Mouse (Mus musculus): ENCODE measurements at regions not wholly inside any gene's neighbourhood (a gene's known extent, or its start where the extent isn't known, plus 50 kb on each side); places are given as distances from the start of the nearest gene placed in this dataset.

- H3K36me3 ChIP-seq (ENCODE audit: control insufficient read depth, insufficient read depth, low read length), result no peaks in the 10 kb centered on the region; the same call in 1 of the 2 replicates
- peaks cover 9% of the 10 kb centered on the region; the same call in 1 of the 2 replicates for H3K9me3 ChIP-seq (ENCODE audit: control insufficient read depth, low read length)
- DNase-seq (ENCODE audit: low spot score), result no peak
- H3K4me1 ChIP-seq (ENCODE audit: control insufficient read depth, insufficient read depth, low read length), result no peaks in the 10 kb centered on the region
- no peak overlapping the region for H3K9ac ChIP-seq (ENCODE audit: low read depth, low read length)
- no peaks in the 10 kb centered on the region for H3K27me3 ChIP-seq (replicated peaks; ENCODE audit: control insufficient read depth, insufficient read depth, low read length)
- H3K27ac ChIP-seq (replicated peaks; ENCODE audit: low read depth, low read length), result no peak overlapping the region
- 78% methylated on average over 4 of the region's 4 CpGs for WGBS
- no peak overlapping the region for H3K4me2 ChIP-seq (ENCODE audit: low read depth, low read length)
- H3K4me3 ChIP-seq (ENCODE audit: low read depth, low read length), result no peak overlapping the region
- no peak for ATAC-seq (ENCODE audit: low read depth)
These were observed 97.0 kb downstream of the Sox4 start for GRCm38 (mm10) chr13:28856472-28856871.

GRCm38 (mm10) chr13:28854247-28854646 lies 99.3 kb downstream of the Sox4 start:
- H3K9ac ChIP-seq (ENCODE audit: low read depth, low read length), result no peak overlapping the region
- H3K4me3 ChIP-seq (ENCODE audit: low read depth, low read length), result no peak overlapping the region
- H3K4me2 ChIP-seq (ENCODE audit: low read depth, low read length), result no peak overlapping the region
- H3K36me3 ChIP-seq (ENCODE audit: control insufficient read depth, insufficient read depth, low read length), result no peaks in the 10 kb centered on the region; the same call in 1 of the 2 replicates
- ATAC-seq (ENCODE audit: low read depth), result no peak
- no peaks in the 10 kb centered on the region for H3K27me3 ChIP-seq (replicated peaks; ENCODE audit: control insufficient read depth, insufficient read depth, low read length)
- no peaks in the 10 kb centered on the region for H3K4me1 ChIP-seq (ENCODE audit: control insufficient read depth, insufficient read depth, low read length)
- H3K9me3 ChIP-seq (ENCODE audit: control insufficient read depth, low read length), result peaks cover 9% of the 10 kb centered on the region; the same call in 1 of the 2 replicates
- WGBS, result 80% methylated on average over 9 of the region's 9 CpGs
- no peak overlapping the region for H3K27ac ChIP-seq (replicated peaks; ENCODE audit: low read depth, low read length)
- DNase-seq (ENCODE audit: low spot score), result no peak

- Histone ChIP-seq H3K27me3 (replicated peaks; ENCODE audit: control insufficient read depth, insufficient read depth, low read length) (no peaks in the 10 kb centered on the region), H3K9ac (ENCODE audit: low read depth, low read length) (no peak overlapping the region), H3K27ac (replicated peaks; ENCODE audit: low read depth, low read length) (no peak overlapping the region), H3K4me2 (ENCODE audit: low read depth, low read length) (no peak overlapping the region), H3K4me1 (ENCODE audit: control insufficient read depth, insufficient read depth, low read length) (peaks cover 19% of the 10 kb centered on the region), H3K36me3 (ENCODE audit: control insufficient read depth, insufficient read depth, low read length) (no peaks in the 10 kb centered on the region; the same call in 1 of the 2 replicates), H3K9me3 (ENCODE audit: control insufficient read depth, low read length) (peaks cover 9% of the 10 kb centered on the region; the same call in 1 of the 2 replicates), H3K4me3 (ENCODE audit: low read depth, low read length) (no peak overlapping the region)
- 90% methylated on average over 5 of the region's 5 CpGs for WGBS
- DNase-seq (ENCODE audit: low spot score) (no peak), ATAC-seq (ENCODE audit: low read depth) (no peak)
These were observed 105.2 kb downstream of the Sox4 start for GRCm38 (mm10) chr13:28848305-28848704.

- ATAC-seq (ENCODE audit: low read depth) (no peak), DNase-seq (ENCODE audit: low spot score) (no peak)
- H3K4me3 ChIP-seq (ENCODE audit: low read depth, low read length), result no peak overlapping the region
- no peak overlapping the region for H3K27ac ChIP-seq (replicated peaks; ENCODE audit: low read depth, low read length)
- 74% methylated on average over 3 of the region's 3 CpGs for WGBS
- no peak overlapping the region for H3K4me2 ChIP-seq (ENCODE audit: low read depth, low read length)
- H3K4me1 ChIP-seq (ENCODE audit: control insufficient read depth, insufficient read depth, low read length), result peaks cover 19% of the 10 kb centered on the region
- H3K36me3 ChIP-seq (ENCODE audit: control insufficient read depth, insufficient read depth, low read length), result no peaks in the 10 kb centered on the region; the same call in 1 of the 2 replicates
- H3K9ac ChIP-seq (ENCODE audit: low read depth, low read length), result no peak overlapping the region
- peaks cover 5% of the 10 kb centered on the region; the same call in 1 of the 2 replicates for H3K9me3 ChIP-seq (ENCODE audit: control insufficient read depth, low read length)
- H3K27me3 ChIP-seq (replicated peaks; ENCODE audit: control insufficient read depth, insufficient read depth, low read length), result no peaks in the 10 kb centered on the region
These were observed 106.0 kb downstream of the Sox4 start for GRCm38 (mm10) chr13:28847478-28847877.

GRCm38 (mm10) chr13:28844495-28844894 lies 109.0 kb downstream of the Sox4 start:
- no peaks in the 10 kb centered on the region for H3K27me3 ChIP-seq (replicated peaks; ENCODE audit: control insufficient read depth, insufficient read depth, low read length)
- H3K27ac ChIP-seq (replicated peaks; ENCODE audit: low read depth, low read length), result 0 out of 2 replicates have a peak overlapping the region, but pooled peaks have one; percentile 18
- H3K4me1 ChIP-seq (ENCODE audit: control insufficient read depth, insufficient read depth, low read length), result peaks cover 23% of the 10 kb centered on the region
- DNase-seq (ENCODE audit: low spot score), result peak; percentile 50
- ATAC-seq (ENCODE audit: low read depth), result peak; percentile 54; the same call in 1 of the 2 replicates
- no peak overlapping the region for H3K4me2 ChIP-seq (ENCODE audit: low read depth, low read length)
- H3K4me3 ChIP-seq (ENCODE audit: low read depth, low read length), result no peak overlapping the region
- H3K9me3 ChIP-seq (ENCODE audit: control insufficient read depth, low read length), result no peaks in the 10 kb centered on the region
- WGBS, result 60% methylated on average over 3 of the region's 3 CpGs
- no peaks in the 10 kb centered on the region for H3K36me3 ChIP-seq (ENCODE audit: control insufficient read depth, insufficient read depth, low read length)
- no peak overlapping the region for H3K9ac ChIP-seq (ENCODE audit: low read depth, low read length)

- Histone ChIP-seq H3K4me1 (ENCODE audit: control insufficient read depth, insufficient read depth, low read length) (peaks cover 31% of the 10 kb centered on the region), H3K27me3 (replicated peaks; ENCODE audit: control insufficient read depth, insufficient read depth, low read length) (no peaks in the 10 kb centered on the region), H3K36me3 (ENCODE audit: control insufficient read depth, insufficient read depth, low read length) (no peaks in the 10 kb centered on the region), H3K4me2 (ENCODE audit: low read depth, low read length) (no peak overlapping the region), H3K27ac (replicated peaks; ENCODE audit: low read depth, low read length) (no peak overlapping the region), H3K9ac (ENCODE audit: low read depth, low read length) (no peak overlapping the region), H3K9me3 (ENCODE audit: control insufficient read depth, low read length) (no peaks in the 10 kb centered on the region), H3K4me3 (ENCODE audit: low read depth, low read length) (no peak overlapping the region)
- DNase-seq (ENCODE audit: low spot score) (no peak), ATAC-seq (ENCODE audit: low read depth) (no peak)
- 68% methylated on average over 3 of the region's 3 CpGs for WGBS
These were observed 110.7 kb downstream of the Sox4 start for GRCm38 (mm10) chr13:28842811-28843210.

GRCm38 (mm10) chr13:28840142-28840541 lies 113.4 kb downstream of the Sox4 start:
- ATAC-seq (ENCODE audit: low read depth), result no peak
- no peaks in the 10 kb centered on the region for H3K27me3 ChIP-seq (replicated peaks; ENCODE audit: control insufficient read depth, insufficient read depth, low read length)
- 44% methylated on average over 5 of the region's 5 CpGs for WGBS
- peak overlapping the region; percentile 10; the same call in 1 of the 2 replicates for H3K27ac ChIP-seq (replicated peaks; ENCODE audit: low read depth, low read length)
- no peak overlapping the region for H3K9ac ChIP-seq (ENCODE audit: low read depth, low read length)
- H3K36me3 ChIP-seq (ENCODE audit: control insufficient read depth, insufficient read depth, low read length), result no peaks in the 10 kb centered on the region
- H3K4me3 ChIP-seq (ENCODE audit: low read depth, low read length), result no peak overlapping the region
- no peaks in the 10 kb centered on the region for H3K9me3 ChIP-seq (ENCODE audit: control insufficient read depth, low read length)
- no peak for DNase-seq (ENCODE audit: low spot score)
- H3K4me1 ChIP-seq (ENCODE audit: control insufficient read depth, insufficient read depth, low read length), result peaks cover 23% of the 10 kb centered on the region
- H3K4me2 ChIP-seq (ENCODE audit: low read depth, low read length), result no peak overlapping the region

GRCm38 (mm10) chr13:28839084-28839483 lies 114.4 kb downstream of the Sox4 start:
- DNase-seq (ENCODE audit: low spot score) (peak; percentile 69), ATAC-seq (ENCODE audit: low read depth) (no peak)
- H3K4me3 ChIP-seq (ENCODE audit: low read depth, low read length), result no peak overlapping the region
- WGBS, result 37% methylated on average over 6 of the region's 6 CpGs
- no peak overlapping the region for H3K9ac ChIP-seq (ENCODE audit: low read depth, low read length)
- H3K4me1 ChIP-seq (ENCODE audit: control insufficient read depth, insufficient read depth, low read length), result peaks cover 16% of the 10 kb centered on the region
- 0 out of 2 replicates have a peak overlapping the region, but pooled peaks have one; percentile 3 for H3K27ac ChIP-seq (replicated peaks; ENCODE audit: low read depth, low read length)
- no peak overlapping the region for H3K4me2 ChIP-seq (ENCODE audit: low read depth, low read length)
- H3K27me3 ChIP-seq (replicated peaks; ENCODE audit: control insufficient read depth, insufficient read depth, low read length), result no peaks in the 10 kb centered on the region
- H3K36me3 ChIP-seq (ENCODE audit: control insufficient read depth, insufficient read depth, low read length), result no peaks in the 10 kb centered on the region
- no peaks in the 10 kb centered on the region for H3K9me3 ChIP-seq (ENCODE audit: control insufficient read depth, low read length)

GRCm38 (mm10) chr13:28838216-28838615 lies 115.3 kb downstream of the Sox4 start:
- peaks cover 19% of the 10 kb centered on the region for H3K4me1 ChIP-seq (ENCODE audit: control insufficient read depth, insufficient read depth, low read length)
- H3K9me3 ChIP-seq (ENCODE audit: control insufficient read depth, low read length), result no peaks in the 10 kb centered on the region
- DNase-seq (ENCODE audit: low spot score), result peak; percentile 24
- H3K4me2 ChIP-seq (ENCODE audit: low read depth, low read length), result no peak overlapping the region
- peak; percentile 54; the same call in 1 of the 2 replicates for ATAC-seq (ENCODE audit: low read depth)
- no peaks in the 10 kb centered on the region for H3K36me3 ChIP-seq (ENCODE audit: control insufficient read depth, insufficient read depth, low read length)
- no peak overlapping the region for H3K4me3 ChIP-seq (ENCODE audit: low read depth, low read length)
- H3K9ac ChIP-seq (ENCODE audit: low read depth, low read length), result no peak overlapping the region
- H3K27ac ChIP-seq (replicated peaks; ENCODE audit: low read depth, low read length), result no peak overlapping the region
- H3K27me3 ChIP-seq (replicated peaks; ENCODE audit: control insufficient read depth, insufficient read depth, low read length), result no peaks in the 10 kb centered on the region
- WGBS, result 58% methylated on average over 3 of the region's 3 CpGs

All from embryonic facial prominence, embryonic 14.5 days (tissue).